Mouse (Mus musculus) bone marrow macrophage, adult 2 months (primary cell): ENCODE data around the gene Rxrg.

Experiments
- CTCF ChIP-seq: IDR thresholded peaks from 2 replicates; pipeline ENCODE4 v1.5.1; 2012; ENCODE audit warnings: low read depth, mild to moderate bottlenecking, low read length, moderate library complexity
- POLR2A ChIP-seq: IDR thresholded peaks from 2 replicates; pipeline ENCODE4 v1.6.1; 2012; ENCODE audit warnings: mild to moderate bottlenecking, low read depth, low read length, borderline replicate concordance

GRCm38 (mm10) chr1:167635702-167636101 lies 37.5 kb downstream of the Rxrg start:
- TF ChIP-seq CTCF (no peak), POLR2A (no peak)
